Mouse (Mus musculus): Measurements from ENCODE around the gene Clip1. TPM values are rescaled to one million over a fixed set of nuclear protein-coding genes. Genes with fewer than 3 reads are reported as not detected.
"Not testable (repeated sequence)": the region's sequence is repeated elsewhere in the genome, so short reads cannot be mapped to it uniquely, and the experiment has no call there.

Gene Clip1
- 72.1 and 81.1 TPM in 2 replicates for polyA plus RNA-seq (2015; fragmentation: Nextera tagmentation; extraction: Ambion mirVana)

DNA sequence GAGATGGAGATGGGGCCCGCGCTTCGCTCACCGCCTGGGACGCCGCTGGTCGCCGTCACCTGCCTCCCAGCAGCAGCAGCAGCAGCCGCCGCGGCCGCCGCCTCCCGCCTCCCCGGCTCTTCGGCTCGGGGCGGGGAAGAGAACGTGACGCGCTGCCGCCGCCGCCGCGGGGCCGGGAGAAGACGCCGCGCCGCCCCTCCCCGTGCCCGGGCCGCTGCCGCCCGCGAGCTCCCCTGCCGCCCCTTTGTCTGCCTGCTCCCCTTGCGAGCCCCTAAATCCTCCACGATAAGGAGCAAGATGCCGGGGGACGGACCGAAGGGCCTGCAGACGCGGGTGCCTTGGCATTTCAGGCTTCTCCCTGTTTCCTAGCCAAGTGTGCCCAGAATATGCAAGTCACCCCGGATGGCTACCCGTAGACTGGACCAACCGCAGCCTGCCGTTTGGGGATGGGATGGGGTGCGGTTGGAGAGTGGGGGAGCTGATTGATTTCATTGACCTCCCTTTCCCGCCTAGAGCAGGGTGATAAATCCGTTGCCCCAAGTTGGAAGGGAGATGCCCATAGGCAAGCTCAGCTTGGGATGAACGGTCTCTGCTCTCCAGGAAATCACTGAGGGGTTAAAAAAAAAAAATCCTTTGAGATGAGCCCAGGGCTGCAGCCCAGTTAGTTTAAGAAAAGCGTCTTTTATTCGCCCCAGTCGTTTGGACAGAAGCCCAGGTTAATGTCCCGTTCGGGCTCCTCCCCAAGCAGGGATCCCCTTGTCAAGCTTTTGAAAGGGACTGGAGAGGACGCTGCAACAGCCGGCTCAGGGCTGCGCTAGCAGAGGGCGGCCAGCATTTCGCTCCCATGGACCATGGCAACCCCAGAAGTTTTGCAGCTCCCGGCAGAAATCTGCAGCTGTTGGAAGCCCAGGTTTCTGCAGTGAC is at the start of gene Clip1:
Gene Clip1, minus strand, starts transcription at position 398 of the 924 bp plus-strand sequence.
- Histone ChIP-seq H3K36me3 (no peaks in the 10 kb centered on the region), H3K9ac (replicated peaks) (peak within 1 kb of the TSS; percentile 98), H3K27ac (replicated peaks) (peak within 1 kb of the TSS; percentile 99), H3K4me3 (replicated peaks) (peak within 1 kb of the TSS; percentile 94), H3K9me3 (replicated peaks) (no peaks in the 10 kb centered on the region), H3K4me2 (peak within 1 kb of the TSS; percentile 82), H3K4me1 (peaks cover 43% of the 10 kb centered on the region), H3K27me3 (replicated peaks) (no peaks in the 10 kb centered on the region)
- peak; percentile 88 for ATAC-seq (ENCODE audit: low FRiP score)
- under 1% methylated on average over 45 of the region's 64 CpGs for WGBS

DNA sequence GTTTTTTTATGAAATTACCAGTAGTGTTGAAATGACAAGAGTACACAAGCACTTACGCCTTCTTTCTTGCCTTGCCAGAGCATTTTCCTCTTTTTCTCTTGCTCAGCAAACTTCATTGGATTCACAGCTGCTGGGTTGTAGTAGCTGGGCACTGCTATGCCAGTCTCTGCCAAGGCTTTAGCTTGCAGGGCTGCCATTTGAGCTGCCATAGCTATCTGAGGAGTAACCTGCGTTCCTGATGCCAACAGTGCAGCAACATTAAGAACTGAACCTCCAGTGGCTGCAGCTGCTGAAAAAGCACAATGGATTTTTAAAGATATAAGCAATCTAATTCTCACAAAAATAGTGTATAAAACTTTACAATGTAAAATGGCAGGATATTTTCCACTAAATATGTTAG is 46.6 kb upstream of the Clip1 start:
- no peak for ATAC-seq (ENCODE audit: low FRiP score)
- H3K4me1 ChIP-seq, result no peaks in the 10 kb centered on the region
- WGBS, result 93% methylated on average over 2 of the region's 2 CpGs
- no peak overlapping the region for H3K27ac ChIP-seq (replicated peaks)
- H3K9ac ChIP-seq (replicated peaks), result no peak overlapping the region
- H3K4me3 ChIP-seq (replicated peaks), result no peak overlapping the region
- H3K9me3 ChIP-seq (replicated peaks), result no peaks in the 10 kb centered on the region
- no peak overlapping the region for H3K4me2 ChIP-seq
- no peaks in the 10 kb centered on the region for H3K27me3 ChIP-seq (replicated peaks)
- peaks cover 72% of the 10 kb centered on the region for H3K36me3 ChIP-seq

DNA sequence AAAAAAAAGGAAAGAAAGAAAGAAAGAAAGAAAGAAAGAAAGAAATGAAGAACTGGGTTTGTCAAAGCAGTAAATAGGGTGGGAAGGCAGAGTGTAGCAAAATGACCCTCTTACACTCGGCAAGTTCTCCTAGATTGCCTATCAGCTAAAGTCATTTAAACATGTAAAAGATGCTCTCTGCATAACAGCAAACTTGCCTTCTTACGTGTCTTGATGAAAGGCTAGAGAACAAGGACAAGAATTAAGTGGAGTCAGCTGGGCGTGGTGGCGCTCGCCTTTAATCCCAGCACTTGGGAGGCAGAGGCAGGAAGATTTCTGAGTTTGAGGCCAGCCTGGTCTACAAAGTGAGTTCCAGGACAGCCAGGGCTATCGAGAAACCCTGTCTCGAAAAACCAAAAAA is 39.4 kb upstream of the Clip1 start:
- ATAC-seq (ENCODE audit: low FRiP score); H3K4me2 ChIP-seq: not testable (repeated sequence)
- WGBS, result 87% methylated on average over 7 of the region's 7 CpGs

GRCm38 (mm10) chr5:123720328-123721311 is 36.2 kb upstream of the Clip1 start, which contains the start of gene Zcchc8:
TSS of gene Zcchc8 (minus strand) at chr5:123721100.
- Histone ChIP-seq H3K4me2 (peak within 1 kb of the TSS; percentile 82), H3K4me1 (peaks cover 35% of the 10 kb centered on the region), H3K27me3 (replicated peaks) (no peaks in the 10 kb centered on the region), H3K9ac (replicated peaks) (peak within 1 kb of the TSS; percentile 76), H3K27ac (replicated peaks) (peak within 1 kb of the TSS; percentile 91), H3K9me3 (replicated peaks) (no peaks in the 10 kb centered on the region), H3K4me3 (replicated peaks) (peak within 1 kb of the TSS; percentile 82), H3K36me3 (peaks cover 12% of the 10 kb centered on the region)
- WGBS, result under 1% methylated on average over 83 of the region's 83 CpGs
- peak; percentile 100 for ATAC-seq (ENCODE audit: low FRiP score)

More for the DNA sequence above, 39.4 kb upstream of the Clip1 start:
- Histone ChIP-seq H3K36me3 (peaks cover 14% of the 10 kb centered on the region), H3K4me1 (peaks cover 16% of the 10 kb centered on the region)
- H3K9me3 ChIP-seq (replicated peaks); H3K27me3 ChIP-seq (replicated peaks); H3K4me3 ChIP-seq (replicated peaks); H3K27ac ChIP-seq (replicated peaks); H3K9ac ChIP-seq (replicated peaks): not testable (repeated sequence)

GRCm38 (mm10) chr5:123714622-123715021 is 30.2 kb upstream of the Clip1 start:
- 94% methylated on average over 4 of the region's 4 CpGs for WGBS
- Histone ChIP-seq H3K4me3 (replicated peaks) (no peak overlapping the region), H3K36me3 (peaks cover 66% of the 10 kb centered on the region), H3K27me3 (replicated peaks) (no peaks in the 10 kb centered on the region), H3K27ac (replicated peaks) (no peak overlapping the region), H3K4me2 (no peak overlapping the region), H3K9ac (replicated peaks) (no peak overlapping the region), H3K9me3 (replicated peaks) (no peaks in the 10 kb centered on the region), H3K4me1 (peaks cover 27% of the 10 kb centered on the region)
- no peak for ATAC-seq (ENCODE audit: low FRiP score)

- Histone ChIP-seq H3K9ac (replicated peaks) (no peak overlapping the region), H3K9me3 (replicated peaks) (no peaks in the 10 kb centered on the region), H3K4me2 (no peak overlapping the region), H3K27ac (replicated peaks) (no peak overlapping the region), H3K4me1 (peaks cover 18% of the 10 kb centered on the region), H3K4me3 (replicated peaks) (no peak overlapping the region), H3K36me3 (peaks cover 74% of the 10 kb centered on the region), H3K27me3 (replicated peaks) (no peaks in the 10 kb centered on the region)
- no peak for ATAC-seq (ENCODE audit: low FRiP score)
- WGBS, result 96% methylated on average over 6 of the region's 6 CpGs
Observed at GRCm38 (mm10) chr5:123713782-123714181, 29.4 kb upstream of the Clip1 start.

DNA sequence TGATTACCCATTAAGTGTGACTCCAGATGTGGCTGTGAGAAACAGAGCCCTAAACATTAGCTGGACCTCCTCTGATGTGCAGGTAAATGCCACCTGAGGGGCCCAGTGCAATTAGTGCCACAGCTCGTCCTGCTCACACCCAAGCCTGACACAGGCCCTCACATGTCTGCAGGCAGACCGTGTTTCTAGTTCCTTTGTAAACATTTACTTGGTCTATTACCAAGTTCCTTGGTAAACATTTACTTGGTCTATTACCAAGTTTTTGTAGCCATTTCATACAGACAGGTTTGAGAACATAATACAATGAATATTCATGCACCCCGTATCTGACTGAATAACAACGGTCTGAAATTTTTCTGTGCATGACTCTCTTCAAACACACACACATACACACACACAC is 25.2 kb upstream of the Clip1 start:
- no peaks in the 10 kb centered on the region for H3K9me3 ChIP-seq (replicated peaks)
- no peaks in the 10 kb centered on the region for H3K27me3 ChIP-seq (replicated peaks)
- no peaks in the 10 kb centered on the region for H3K4me1 ChIP-seq
- 90% methylated on average over 4 of the region's 4 CpGs for WGBS
- no peak for ATAC-seq (ENCODE audit: low FRiP score)
- H3K9ac ChIP-seq (replicated peaks), result no peak overlapping the region
- no peak overlapping the region for H3K4me2 ChIP-seq
- no peak overlapping the region for H3K27ac ChIP-seq (replicated peaks)
- H3K4me3 ChIP-seq (replicated peaks), result no peak overlapping the region
- H3K36me3 ChIP-seq, result peaks cover 92% of the 10 kb centered on the region

DNA sequence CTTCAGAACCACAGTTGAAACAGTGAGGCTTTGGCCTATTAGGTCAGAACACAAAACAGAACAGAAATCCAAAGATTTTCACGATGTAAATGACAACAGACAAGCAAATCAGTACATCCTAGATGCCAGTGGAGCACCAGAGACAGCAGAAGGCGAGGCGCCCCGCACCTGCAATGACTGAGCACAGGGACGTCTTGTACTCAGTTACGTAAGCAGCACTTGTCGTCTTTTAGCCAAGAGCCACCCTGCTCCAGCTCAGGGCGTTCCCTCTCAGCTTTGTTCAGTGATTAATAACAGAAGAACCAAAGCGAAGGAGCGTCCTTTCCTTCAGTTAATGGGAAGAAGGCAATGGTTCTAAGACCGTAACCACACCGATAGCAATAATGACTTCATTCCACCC is 24.2 kb upstream of the Clip1 start:
- Histone ChIP-seq H3K4me2 (no peak overlapping the region), H3K27me3 (replicated peaks) (no peaks in the 10 kb centered on the region), H3K4me3 (replicated peaks) (no peak overlapping the region), H3K9ac (replicated peaks) (no peak overlapping the region), H3K4me1 (no peaks in the 10 kb centered on the region), H3K36me3 (peaks cover 90% of the 10 kb centered on the region), H3K9me3 (replicated peaks) (no peaks in the 10 kb centered on the region), H3K27ac (replicated peaks) (no peak overlapping the region)
- WGBS, result 93% methylated on average over 12 of the region's 12 CpGs
- ATAC-seq (ENCODE audit: low FRiP score), result no peak

DNA sequence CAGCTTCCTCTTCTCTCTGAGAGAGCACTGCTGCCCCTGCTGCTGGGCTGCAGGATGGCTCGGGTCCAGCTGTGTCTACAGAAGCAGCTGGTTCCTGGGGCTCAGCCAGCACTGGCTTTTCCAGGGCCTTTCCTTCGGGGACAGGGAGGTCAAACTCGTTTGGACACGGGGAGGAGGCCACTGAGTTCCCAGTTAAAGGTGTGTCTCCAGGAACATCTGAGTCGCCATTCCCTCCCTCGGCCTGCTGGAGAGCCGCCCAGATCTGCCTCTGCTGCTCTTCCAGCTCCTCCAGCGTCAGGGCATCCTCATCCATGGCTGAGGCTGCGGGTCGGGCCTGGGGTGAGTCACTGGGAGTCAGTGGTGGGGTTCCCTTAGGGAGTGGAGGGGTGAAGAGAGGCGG is 16.2 kb upstream of the Clip1 start:
- H3K4me2 ChIP-seq, result no peak overlapping the region
- WGBS, result 73% methylated on average over 11 of the region's 11 CpGs
- ATAC-seq (ENCODE audit: low FRiP score), result no peak

DNA sequence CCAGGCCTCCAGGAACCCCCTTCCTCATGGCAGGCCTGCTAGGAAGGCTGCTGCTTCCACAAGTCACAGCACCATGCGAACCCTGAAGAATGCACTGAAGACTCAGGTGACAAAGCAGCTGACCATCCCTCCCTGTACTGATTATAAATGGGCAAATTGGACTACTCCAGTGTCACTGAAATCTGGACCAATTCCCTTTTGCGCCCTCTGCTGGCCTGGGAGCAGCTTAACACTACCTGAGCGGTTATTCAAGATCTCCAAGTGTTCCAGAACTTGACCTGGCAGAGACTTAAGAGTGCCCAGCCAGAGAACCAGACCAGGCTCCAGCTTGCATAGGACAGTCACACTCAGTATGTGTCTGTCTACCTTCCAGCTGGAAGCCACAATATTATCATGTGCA is 14.8 kb upstream of the Clip1 start:
- no peak overlapping the region for H3K27ac ChIP-seq (replicated peaks)
- H3K36me3 ChIP-seq, result peaks cover 58% of the 10 kb centered on the region
- H3K27me3 ChIP-seq (replicated peaks), result no peaks in the 10 kb centered on the region
- H3K9ac ChIP-seq (replicated peaks), result no peak overlapping the region
- no peak for ATAC-seq (ENCODE audit: low FRiP score)
- no peak overlapping the region for H3K4me2 ChIP-seq
- 31% methylated on average over 3 of the region's 3 CpGs for WGBS
- no peak overlapping the region for H3K4me3 ChIP-seq (replicated peaks)
- peaks cover 6% of the 10 kb centered on the region; the same call in 1 of the 2 replicates for H3K4me1 ChIP-seq
- H3K9me3 ChIP-seq (replicated peaks), result no peaks in the 10 kb centered on the region

More for the DNA sequence above, 16.2 kb upstream of the Clip1 start:
- H3K36me3 ChIP-seq, result peaks cover 71% of the 10 kb centered on the region
- H3K4me3 ChIP-seq (replicated peaks), result no peak overlapping the region
- H3K27ac ChIP-seq (replicated peaks), result no peak overlapping the region
- H3K27me3 ChIP-seq (replicated peaks), result no peaks in the 10 kb centered on the region
- H3K9me3 ChIP-seq (replicated peaks), result no peaks in the 10 kb centered on the region
- H3K4me1 ChIP-seq, result peaks cover 6% of the 10 kb centered on the region; the same call in 1 of the 2 replicates
- no peak overlapping the region for H3K9ac ChIP-seq (replicated peaks)

DNA sequence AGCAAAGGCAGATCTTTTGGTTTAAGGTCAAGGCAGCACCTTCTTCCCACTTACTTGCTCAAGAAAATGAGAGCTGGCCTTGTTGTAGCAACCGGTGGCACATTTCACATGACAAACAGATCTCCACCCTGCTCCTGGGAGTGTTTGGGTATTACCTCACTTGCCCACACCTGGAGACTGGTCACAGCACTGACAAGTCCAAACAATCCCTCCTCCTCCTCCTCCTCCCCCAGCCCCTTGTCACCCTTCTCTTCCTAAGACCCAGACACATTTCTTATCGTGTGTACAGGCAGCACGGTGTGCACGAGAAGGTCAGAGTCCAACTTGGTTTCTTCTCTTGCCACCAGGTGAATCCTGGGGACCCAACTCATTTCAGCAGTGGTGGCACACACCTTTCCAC is 12.5 kb upstream of the Clip1 start:
- WGBS, result 89% methylated on average over 4 of the region's 4 CpGs
- ATAC-seq (ENCODE audit: low FRiP score), result no peak
- Histone ChIP-seq H3K4me2 (no peak overlapping the region), H3K4me1 (peaks cover 6% of the 10 kb centered on the region; the same call in 1 of the 2 replicates), H3K9ac (replicated peaks) (no peak overlapping the region), H3K9me3 (replicated peaks) (no peaks in the 10 kb centered on the region), H3K4me3 (replicated peaks) (no peak overlapping the region), H3K36me3 (peaks cover 36% of the 10 kb centered on the region), H3K27me3 (replicated peaks) (no peaks in the 10 kb centered on the region), H3K27ac (replicated peaks) (no peak overlapping the region)

Data from neural tube, embryonic 15.5 days (tissue).